Mouse (Mus musculus): ENCODE measurements around the gene Fam19a3. TPM values are rescaled to one million over a fixed set of nuclear protein-coding genes. Genes with fewer than 3 reads are reported as not detected.
A peak's percentile ranks its signal among the peaks of the same experiment; 100 is the strongest.

The Fam19a3 gene
- total RNA-seq, 2 experiments from 2014 or later: not detected

DNA sequence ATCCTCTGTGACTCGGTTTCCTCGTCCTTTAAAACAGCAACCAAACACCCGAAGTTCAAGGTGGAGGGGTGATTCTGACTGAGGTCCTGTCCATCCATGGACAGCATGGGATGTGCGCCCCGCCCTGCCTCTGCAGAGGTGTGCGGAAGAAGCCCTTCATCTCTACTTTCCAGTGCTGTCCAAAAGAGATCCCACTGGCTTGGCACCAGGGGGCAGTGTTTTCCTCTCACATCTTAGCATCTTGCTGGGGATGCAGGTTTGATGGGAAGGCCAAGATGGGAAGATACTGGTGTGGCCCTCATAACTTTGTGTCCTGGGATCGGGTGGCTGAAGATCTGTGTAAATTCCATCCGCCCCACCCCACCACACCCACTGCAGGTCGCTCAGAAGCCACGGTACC is 11.6 kb downstream of the Fam19a3 start:
- peak; percentile 39; the same call in 1 of the 2 replicates for ATAC-seq (replicated peaks; ENCODE audit: low FRiP score, low TSS enrichment, poor library complexity, severe bottlenecking)

- ATAC-seq (replicated peaks; ENCODE audit: low FRiP score, low TSS enrichment, poor library complexity, severe bottlenecking): 0 out of 2 replicates have a peak, but pooled peaks have one; percentile 41
These were observed 12.5 kb downstream of the Fam19a3 start for GRCm38 (mm10) chr3:104769135-104769534.

DNA sequence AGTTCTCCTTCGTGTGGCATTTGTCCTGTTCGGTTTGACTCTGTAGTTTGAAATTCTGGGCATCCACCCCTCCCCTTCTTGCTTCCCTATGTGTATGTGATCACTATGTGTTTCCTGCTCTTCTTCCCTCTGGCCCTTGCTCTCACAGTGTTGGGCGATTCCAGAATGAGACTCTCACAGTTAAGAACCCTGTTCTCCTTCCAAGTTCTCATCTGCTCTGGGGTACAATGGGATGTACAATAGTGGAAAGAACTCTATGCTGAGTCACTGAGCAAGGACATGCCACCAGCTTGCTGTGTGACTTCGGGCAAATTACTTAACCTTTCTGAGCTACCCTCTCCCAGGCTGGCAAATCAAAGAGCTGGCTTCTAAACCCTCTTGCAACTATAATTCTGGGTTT is 13.9 kb downstream of the Fam19a3 start:
- no peak for ATAC-seq (replicated peaks; ENCODE audit: low FRiP score, low TSS enrichment, poor library complexity, severe bottlenecking)

DNA sequence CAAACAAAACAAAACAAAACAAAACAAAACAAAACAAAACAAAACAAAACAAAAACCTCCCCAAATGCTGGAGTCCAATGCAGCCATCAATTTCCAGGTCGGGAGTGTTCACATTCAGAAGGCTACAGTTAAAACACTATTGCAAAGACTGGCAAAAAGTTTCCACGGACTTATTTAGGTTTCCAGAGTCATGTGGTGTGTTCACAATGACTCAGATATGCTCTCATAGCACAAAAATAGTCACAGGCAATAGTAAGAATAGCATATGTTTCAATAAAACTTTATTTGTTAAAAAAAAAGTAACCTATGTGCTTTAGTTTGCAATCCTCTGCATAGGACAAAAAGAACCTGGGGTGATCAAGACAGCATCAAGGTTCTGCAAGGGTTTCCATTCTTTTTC is 14.5 kb downstream of the Fam19a3 start:
- no peak for ATAC-seq (replicated peaks; ENCODE audit: low FRiP score, low TSS enrichment, poor library complexity, severe bottlenecking)

- no peak for ATAC-seq (replicated peaks; ENCODE audit: low FRiP score, low TSS enrichment, poor library complexity, severe bottlenecking)
These were observed 16.6 kb downstream of the Fam19a3 start for GRCm38 (mm10) chr3:104765021-104765420.

DNA sequence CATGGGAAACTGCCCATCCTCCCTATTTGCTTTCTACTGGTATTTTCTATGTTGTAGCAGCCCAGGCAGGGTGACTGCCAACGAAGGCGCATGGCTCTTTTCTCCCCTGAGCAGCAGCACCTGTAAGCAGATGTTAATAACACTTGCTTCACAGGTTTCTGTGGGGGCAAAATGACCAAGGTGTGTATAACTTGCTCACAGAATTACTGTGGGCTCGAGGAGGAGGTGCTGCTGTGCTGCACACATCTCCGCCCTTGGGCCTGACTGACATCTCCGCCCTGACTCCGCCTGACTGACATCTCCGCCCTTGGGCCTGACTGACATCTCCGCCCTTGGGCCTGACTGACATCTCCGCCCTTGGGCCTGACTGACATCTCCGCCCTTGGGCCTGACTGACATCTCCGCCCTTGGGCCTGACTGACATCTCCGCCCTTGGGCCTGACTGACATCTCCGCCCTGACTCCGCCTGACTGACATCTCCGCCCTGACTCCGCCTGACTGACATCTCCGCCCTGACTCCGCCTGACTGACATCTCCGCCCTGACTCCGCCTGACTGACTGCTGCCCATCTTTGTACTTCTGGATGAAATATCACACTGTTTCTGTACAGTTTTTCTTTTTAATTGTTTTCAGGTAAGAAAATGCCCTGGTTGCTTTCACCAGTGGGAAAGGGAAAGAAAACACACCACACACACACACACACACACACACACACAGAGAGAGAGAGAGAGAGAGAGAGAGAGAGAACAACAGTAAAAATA is 19.4 kb downstream of the Fam19a3 start:
- peak; percentile 78 for ATAC-seq (replicated peaks; ENCODE audit: low FRiP score, low TSS enrichment, poor library complexity, severe bottlenecking)

DNA sequence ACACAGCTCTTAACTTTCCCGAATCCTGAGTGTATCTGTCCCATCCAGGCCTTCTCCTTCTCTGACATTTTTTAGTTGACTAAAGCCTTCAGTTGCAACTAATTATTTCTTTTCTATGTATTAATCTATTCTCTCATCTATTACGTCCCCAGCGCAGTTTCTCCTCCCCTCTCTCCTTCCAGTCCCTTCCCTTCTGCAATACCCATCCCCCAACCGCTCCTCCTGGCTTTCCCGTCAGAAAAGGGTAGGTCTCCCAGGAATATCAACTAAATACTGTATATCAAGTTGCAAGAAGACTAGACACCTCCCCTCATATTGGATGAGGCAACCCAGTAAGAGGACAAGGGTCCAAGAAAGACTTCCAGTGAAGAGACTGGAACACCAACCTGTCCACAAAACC is 22.8 kb downstream of the Fam19a3 start:
- ATAC-seq (replicated peaks; ENCODE audit: low FRiP score, low TSS enrichment, poor library complexity, severe bottlenecking): no peak

DNA sequence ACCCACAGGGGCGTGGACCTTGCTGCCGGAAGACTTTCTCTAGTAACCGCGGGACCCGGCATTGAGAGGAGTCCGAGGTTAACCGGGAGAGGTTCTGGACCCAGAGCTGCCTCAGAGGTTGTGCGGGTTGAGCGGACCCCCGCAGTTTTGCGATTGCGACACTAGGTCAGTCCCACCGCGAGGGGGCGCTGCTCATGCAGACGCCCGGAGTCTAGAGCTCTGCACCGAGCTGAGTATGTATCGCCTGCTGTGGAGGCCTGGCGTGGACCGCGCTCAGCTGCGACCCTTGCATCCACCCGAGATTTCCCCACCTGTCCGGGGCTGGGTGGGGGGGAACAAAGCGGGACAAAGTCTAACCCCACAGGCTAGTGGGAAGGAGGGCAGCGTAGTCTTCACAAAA is 23.2 kb downstream of the Fam19a3 start:
- ATAC-seq (replicated peaks; ENCODE audit: low FRiP score, low TSS enrichment, poor library complexity, severe bottlenecking): peak; percentile 65

GRCm38 (mm10) chr3:104752845-104753244 is 28.8 kb downstream of the Fam19a3 start:
- peak; percentile 48 for ATAC-seq (replicated peaks; ENCODE audit: low FRiP score, low TSS enrichment, poor library complexity, severe bottlenecking)

- no peak for ATAC-seq (replicated peaks; ENCODE audit: low FRiP score, low TSS enrichment, poor library complexity, severe bottlenecking)
These were observed 37.8 kb downstream of the Fam19a3 start for GRCm38 (mm10) chr3:104743864-104744263.

GRCm38 (mm10) chr3:104743161-104743560 is 38.5 kb downstream of the Fam19a3 start:
- no peak for ATAC-seq (replicated peaks; ENCODE audit: low FRiP score, low TSS enrichment, poor library complexity, severe bottlenecking)

DNA sequence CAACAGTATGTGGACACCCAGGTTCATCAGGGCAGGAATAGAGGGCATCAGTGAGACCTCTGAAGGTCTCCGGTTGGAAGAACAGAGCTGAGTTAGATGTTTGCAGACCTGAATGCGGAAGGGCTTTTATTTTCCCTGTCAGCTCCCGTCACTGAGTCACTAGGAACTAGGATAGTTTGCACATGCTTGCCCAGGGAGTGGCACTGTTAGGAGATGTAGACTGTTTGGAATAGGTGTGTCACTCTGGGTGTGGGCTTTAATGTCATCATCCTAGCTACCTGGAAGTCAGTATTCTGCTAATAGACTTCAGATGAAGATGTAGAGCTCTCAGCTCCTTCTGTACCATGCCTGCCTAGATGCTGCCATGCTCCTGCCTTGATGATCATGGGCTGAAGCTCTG is 39.7 kb downstream of the Fam19a3 start:
- no peak for ATAC-seq (replicated peaks; ENCODE audit: low FRiP score, low TSS enrichment, poor library complexity, severe bottlenecking)

GRCm38 (mm10) chr3:104734654-104735053 is 47.0 kb downstream of the Fam19a3 start:
- no peak for ATAC-seq (replicated peaks; ENCODE audit: low FRiP score, low TSS enrichment, poor library complexity, severe bottlenecking)

- ATAC-seq (replicated peaks; ENCODE audit: low FRiP score, low TSS enrichment, poor library complexity, severe bottlenecking): no peak
These were observed 48.7 kb downstream of the Fam19a3 start for GRCm38 (mm10) chr3:104732907-104733306.

DNA sequence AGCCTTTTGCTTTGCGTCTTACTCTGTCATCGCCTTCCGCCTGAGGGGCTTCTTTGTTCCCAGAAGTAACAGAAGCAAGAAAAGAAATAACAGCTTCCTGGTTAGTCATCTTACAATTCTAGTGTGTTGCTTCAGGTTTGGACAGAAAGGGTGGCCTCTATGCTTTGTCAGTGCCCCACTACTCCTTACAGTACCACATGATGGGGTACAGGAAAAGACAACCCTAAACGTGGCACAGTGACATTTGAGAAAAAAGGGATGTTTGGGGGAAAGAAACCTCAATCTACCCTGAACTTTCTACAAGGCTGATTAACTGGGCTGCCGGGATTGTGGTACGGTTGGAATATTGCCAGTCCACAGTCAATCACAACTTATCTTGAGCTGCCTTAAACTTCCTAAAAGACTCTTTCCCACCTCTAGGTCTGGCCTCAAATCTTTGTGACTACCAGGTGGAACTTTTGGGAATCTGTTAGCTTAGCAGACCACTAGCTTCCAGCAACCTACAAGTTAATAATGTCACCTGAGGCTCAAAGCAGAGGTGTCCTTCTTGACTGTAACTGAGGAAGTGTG is 52.3 kb downstream of the Fam19a3 start:
- no peak for ATAC-seq (replicated peaks; ENCODE audit: low FRiP score, low TSS enrichment, poor library complexity, severe bottlenecking)

Other genes with a start within 250 kb of the Fam19a3 start
- gene Slc16a1, start 143.2 kb downstream of the Fam19a3 start, total RNA-seq (2014; fragmentation: Nextera tagmentation): 76.1 and 80.4 TPM in 2 replicates
- gene Slc16a1, start 143.2 kb downstream of the Fam19a3 start, total RNA-seq (2017): 137 and 154 TPM in 2 replicates
- gene Ppm1j, start 784 bp downstream of the Fam19a3 start, total RNA-seq (2014; fragmentation: Nextera tagmentation): not detected in 2 replicates
- gene Ppm1j, start 784 bp downstream of the Fam19a3 start, total RNA-seq (2017): not detected in 2 replicates
- 1.1 TPM in 1 of 2 replicates, not detected in the other for gene Rhoc, start 6.5 kb upstream of the Fam19a3 start, total RNA-seq (2014; fragmentation: Nextera tagmentation)
- not detected in 2 replicates for gene Rhoc, start 6.5 kb upstream of the Fam19a3 start, total RNA-seq (2017)
- gene Mov10, start 36.7 kb upstream of the Fam19a3 start, total RNA-seq (2014; fragmentation: Nextera tagmentation): 11.0 and 17.3 TPM in 2 replicates
- gene Mov10, start 36.7 kb upstream of the Fam19a3 start, total RNA-seq (2017): 1.9 and 3.1 TPM in 2 replicates
- gene St7l, start 82.2 kb upstream of the Fam19a3 start, total RNA-seq (2014; fragmentation: Nextera tagmentation): 16.6 and 25.0 TPM in 2 replicates
- gene St7l, start 82.2 kb upstream of the Fam19a3 start, total RNA-seq (2017): 39.7 and 49.4 TPM in 2 replicates
- gene Capza1, start 82.7 kb upstream of the Fam19a3 start, total RNA-seq (2014; fragmentation: Nextera tagmentation): 145 and 168 TPM in 2 replicates
- 210 and 213 TPM in 2 replicates for gene Capza1, start 82.7 kb upstream of the Fam19a3 start, total RNA-seq (2017)
- gene Wnt2b, start 180.1 kb upstream of the Fam19a3 start, total RNA-seq (2014; fragmentation: Nextera tagmentation): not detected in 2 replicates
- not detected in 2 replicates for gene Wnt2b, start 180.1 kb upstream of the Fam19a3 start, total RNA-seq (2017)

All from megakaryocyte-erythroid progenitor cell, adult 5-6 weeks (primary cell).